Mouse (Mus musculus) neural tube, embryonic 11.5 days (tissue): ENCODE results near the gene Acot8. TPM values are rescaled to one million over a fixed set of nuclear protein-coding genes. Genes with fewer than 3 reads are reported as not detected.

Source experiments
- ATAC-seq: fragments of 200-750 bp; cut with Nextera tagmentation; 2 replicates; pipeline ENCODE4 v1.8.0; 2017; ENCODE audit warnings: moderate number of reproducible peaks, mild to moderate bottlenecking, moderate TSS enrichment, moderate library complexity; ENCODE audit not compliant: insufficient read depth, low FRiP score, low TSS enrichment
- DNase-seq: peaks from one replicate; pipeline ENCODE4 v3.0.0-alpha.2; 2015; ENCODE audit warnings: low spot score
- H3K27ac ChIP-seq: fragments of 300-500 bp; sonication (generic); 2 replicates; pipeline ENCODE4 v1.5.1; 2014; ENCODE audit warnings: low read depth, mild to moderate bottlenecking, low read length
- H3K27me3 ChIP-seq: fragments of 300-500 bp; sonication (generic); 2 replicates; pipeline ENCODE4 v1.6.1; 2014; ENCODE audit warnings: mild to moderate bottlenecking, low read length, mixed read lengths; ENCODE audit not compliant: control insufficient read depth, insufficient read depth
- H3K36me3 ChIP-seq: fragments of 300-500 bp; sonication (generic); 2 replicates; pipeline ENCODE4 v1.6.1; 2014; ENCODE audit warnings: mild to moderate bottlenecking, low read length, moderate library complexity, mixed read lengths; ENCODE audit not compliant: control insufficient read depth, insufficient read depth
- H3K4me1 ChIP-seq: fragments of 300-500 bp; sonication (generic); 2 replicates; pipeline ENCODE4 v1.6.1; 2014; ENCODE audit warnings: low read length, mixed read lengths; ENCODE audit not compliant: control insufficient read depth, insufficient read depth
- H3K4me2 ChIP-seq: fragments of 300-500 bp; sonication (generic); 2 replicates; pipeline ENCODE4 v1.6.1; 2014; ENCODE audit warnings: low read depth, mild to moderate bottlenecking, moderate library complexity
- H3K4me3 ChIP-seq: fragments of 300-500 bp; sonication (generic); 2 replicates; pipeline ENCODE4 v1.5.1; 2014; ENCODE audit warnings: low read depth, low read length
- H3K9ac ChIP-seq: fragments of 300-500 bp; sonication (generic); 2 replicates; pipeline ENCODE4 v1.6.1; 2014; ENCODE audit warnings: mild to moderate bottlenecking, low read length
- H3K9me3 ChIP-seq: fragments of 300-500 bp; sonication (generic); 2 replicates; pipeline ENCODE4 v1.6.1; 2016; ENCODE audit warnings: low read length; ENCODE audit not compliant: control insufficient read depth
- WGBS: fragments of 180-500 bp; shearing (Covaris S2); extraction: QIAGEN DNeasy Blood & Tissue Kit; methylation state at CpG from one replicate; pipeline ENCODE4 v1.1.7; 2014; 5-methylcytosine and 5-hydroxymethylcytosine counted together
- polyA plus RNA-seq: library from polyadenylated mRNA; unstranded; fragments of >200 nt; fragmentation: Nextera tagmentation; extraction: Ambion mirVana; gene quantifications from 2 replicates; pipeline ENCODE4 v1.2.1, GENCODE M21; 2014

Gene Acot8
- polyA plus RNA-seq, 1 experiment from 2014 or later: 15.1 TPM

GRCm38 (mm10) chr2:164773989-164774364 lies 30.7 kb downstream of the Acot8 start:
- DNase-seq: no peak
- Histone ChIP-seq H3K9ac (no peak overlapping the region), H3K4me3 (no peak overlapping the region), H3K9me3 (no peaks in the 10 kb centered on the region), H3K27me3 (no peaks in the 10 kb centered on the region), H3K4me1 (peaks cover 18% of the 10 kb centered on the region), H3K36me3 (peaks cover 5% of the 10 kb centered on the region; the same call in 1 of the 2 replicates), H3K4me2 (no peak overlapping the region), H3K27ac (no peak overlapping the region)
- 90% methylated on average over 5 of the region's 5 CpGs for WGBS
- no peak for ATAC-seq

GRCm38 (mm10) chr2:164773229-164773988 lies 31.3 kb downstream of the Acot8 start:
- Histone ChIP-seq H3K9ac (no peak overlapping the region), H3K9me3 (no peaks in the 10 kb centered on the region), H3K4me1 (peaks cover 18% of the 10 kb centered on the region), H3K27ac (no peak overlapping the region), H3K27me3 (no peaks in the 10 kb centered on the region), H3K36me3 (peaks cover 5% of the 10 kb centered on the region; the same call in 1 of the 2 replicates), H3K4me2 (no peak overlapping the region), H3K4me3 (no peak overlapping the region)
- ATAC-seq (no peak), DNase-seq (no peak)
- WGBS: 79% methylated on average over 14 of the region's 14 CpGs

- ATAC-seq (no peak), DNase-seq (no peak)
- H3K27ac ChIP-seq: no peak overlapping the region
- H3K4me1 ChIP-seq: peaks cover 18% of the 10 kb centered on the region
- WGBS: 89% methylated on average over 8 of the region's 8 CpGs
- no peaks in the 10 kb centered on the region for H3K27me3 ChIP-seq
- peaks cover 8% of the 10 kb centered on the region for H3K36me3 ChIP-seq
- peak overlapping the region; percentile 86 for H3K4me2 ChIP-seq
- peak overlapping the region; percentile 89; the same call in 1 of the 2 replicates for H3K9ac ChIP-seq
- no peaks in the 10 kb centered on the region for H3K9me3 ChIP-seq
- peak overlapping the region; percentile 97 for H3K4me3 ChIP-seq
Measured at GRCm38 (mm10) chr2:164771123-164771522, 33.6 kb downstream of the Acot8 start.

- DNase-seq: no peak
- no peak for ATAC-seq
- peak overlapping the region; percentile 60; the same call in 1 of the 2 replicates for H3K27ac ChIP-seq
- H3K4me3 ChIP-seq: peak overlapping the region; percentile 97
- H3K27me3 ChIP-seq: no peaks in the 10 kb centered on the region
- peaks cover 8% of the 10 kb centered on the region for H3K36me3 ChIP-seq
- H3K4me1 ChIP-seq: peaks cover 18% of the 10 kb centered on the region
- H3K9me3 ChIP-seq: no peaks in the 10 kb centered on the region
- peak overlapping the region; percentile 86 for H3K4me2 ChIP-seq
- WGBS: 4% methylated on average over 15 of the region's 15 CpGs
- peak overlapping the region; percentile 89 for H3K9ac ChIP-seq
Measured at GRCm38 (mm10) chr2:164770279-164770678, 34.4 kb downstream of the Acot8 start.

GRCm38 (mm10) chr2:164769258-164770037 lies 35.2 kb downstream of the Acot8 start, which contains the start of gene Ube2c:
Ube2c (plus strand) TSS chr2:164769898.
- DNase-seq (peak; percentile 99), ATAC-seq (peak; percentile 99)
- Histone ChIP-seq H3K27ac (peak within 1 kb of the TSS; percentile 60; the same call in 1 of the 2 replicates), H3K4me1 (peaks cover 18% of the 10 kb centered on the region), H3K9ac (peak within 1 kb of the TSS; percentile 89), H3K4me2 (peak within 1 kb of the TSS; percentile 86), H3K9me3 (no peaks in the 10 kb centered on the region), H3K36me3 (peaks cover 10% of the 10 kb centered on the region), H3K4me3 (peak within 1 kb of the TSS; percentile 97), H3K27me3 (no peaks in the 10 kb centered on the region)
- whole genome bisulfite sequencing: 2% methylated on average over 53 of the region's 53 CpGs

GRCm38 (mm10) chr2:164767812-164768540 lies 36.7 kb downstream of the Acot8 start:
- Histone ChIP-seq H3K4me3 (no peak overlapping the region), H3K36me3 (peaks cover 10% of the 10 kb centered on the region), H3K9ac (no peak overlapping the region), H3K27ac (no peak overlapping the region), H3K27me3 (no peaks in the 10 kb centered on the region), H3K4me2 (no peak overlapping the region), H3K9me3 (no peaks in the 10 kb centered on the region), H3K4me1 (peaks cover 18% of the 10 kb centered on the region)
- DNase-seq (no peak), ATAC-seq (no peak)
- 94% methylated on average over 15 of the region's 15 CpGs for WGBS

GRCm38 (mm10) chr2:164765841-164766240 lies 38.8 kb downstream of the Acot8 start:
- Histone ChIP-seq H3K27me3 (no peaks in the 10 kb centered on the region), H3K4me3 (no peak overlapping the region), H3K4me2 (no peak overlapping the region), H3K4me1 (peaks cover 6% of the 10 kb centered on the region), H3K27ac (no peak overlapping the region), H3K36me3 (peaks cover 8% of the 10 kb centered on the region), H3K9ac (no peak overlapping the region), H3K9me3 (no peaks in the 10 kb centered on the region)
- DNase-seq: no peak
- WGBS: 87% methylated on average over 3 of the region's 3 CpGs
- ATAC-seq: no peak

GRCm38 (mm10) chr2:164762593-164762992 lies 42.1 kb downstream of the Acot8 start:
- Histone ChIP-seq H3K4me2 (no peak overlapping the region), H3K27me3 (no peaks in the 10 kb centered on the region), H3K27ac (no peak overlapping the region), H3K9me3 (no peaks in the 10 kb centered on the region), H3K9ac (no peak overlapping the region), H3K4me1 (no peaks in the 10 kb centered on the region), H3K4me3 (no peak overlapping the region), H3K36me3 (peaks cover 11% of the 10 kb centered on the region)
- ATAC-seq (no peak), DNase-seq (no peak)
- WGBS: 91% methylated on average over 7 of the region's 7 CpGs
